Mouse (Mus musculus): ENCODE results near the gene Slc7a9. TPM values are rescaled to one million over a fixed set of nuclear protein-coding genes. Genes with fewer than 3 reads are reported as not detected.

The Slc7a9 gene
- total RNA-seq, 4 experiments from 2014 or later = not detected

Other genes starting within 250 kb of the Slc7a9 start
- 1 to 10 TPM; 5.0 to 6.0 (median 5.3) TPM for gene Lrp3, start 233.3 kb upstream of the Slc7a9 start, total RNA-seq (2022)
- gene Gpatch1, start 130.4 kb upstream of the Slc7a9 start, total RNA-seq (2022) = 1 to 10 TPM; 6.8 to 7.8 (median 7.5) TPM
- gene Rhpn2, start 114.6 kb upstream of the Slc7a9 start, total RNA-seq (2022) = 10 to 100 TPM in 1 of 4 experiments, 1 to 10 TPM in 3; 1.7 to 13.0 (median 3.2) TPM
- gene Faap24, start 52.0 kb upstream of the Slc7a9 start, total RNA-seq (2022) = 1 to 10 TPM in 1 of 4 experiments, under 1 TPM in 3; 0.48 to 1.1 (median 0.92) TPM
- 1 to 10 TPM; 4.6 to 7.4 (median 5.4) TPM for gene Cep89, start 51.8 kb upstream of the Slc7a9 start, total RNA-seq (2022)
- not detected for gene Tdrd12, start 88.9 kb downstream of the Slc7a9 start, total RNA-seq (2022)
- gene Nudt19, start 107.5 kb downstream of the Slc7a9 start, total RNA-seq (2022) = 10 to 100 TPM; 49.2 to 61.5 (median 56.2) TPM
- gene Rgs9bp, start 136.8 kb downstream of the Slc7a9 start, total RNA-seq (2022) = under 1 TPM in 2 of 4 experiments, not detected in 2; 0.04 to 0.10 TPM
- 10 to 100 TPM in 3 of 4 experiments, 1 to 10 TPM in 1; 9.6 to 12.4 (median 10.4) TPM for gene Ankrd27, start 137.4 kb downstream of the Slc7a9 start, total RNA-seq (2022)
- gene Pdcd5, start 198.7 kb downstream of the Slc7a9 start, total RNA-seq (2022) = 100 to 1,000 TPM in 2 of 4 experiments, 10 to 100 TPM in 2; 89.8 to 131 (median 108) TPM